Mouse (Mus musculus): ENCODE results near the gene Kif17.
A peak's percentile ranks its signal among the peaks of the same experiment; 100 is the strongest.
"Not testable (repeated sequence)": the region's sequence is repeated elsewhere in the genome, so short reads cannot be mapped to it uniquely, and the experiment has no call there.

Kif17 gene

GRCm38 (mm10) chr4:138315781-138316180 is 65.5 kb downstream of the Kif17 start:
- DNase-seq, result peak; percentile 23

- no peak for DNase-seq
Observed at GRCm38 (mm10) chr4:138316369-138316768, 66.1 kb downstream of the Kif17 start.

GRCm38 (mm10) chr4:138318509-138319266 is 68.5 kb downstream of the Kif17 start:
- peak; percentile 64 for DNase-seq

- peak; percentile 79 for DNase-seq
Observed at GRCm38 (mm10) chr4:138319508-138319907, 69.3 kb downstream of the Kif17 start.

GRCm38 (mm10) chr4:138320711-138321110 is 70.5 kb downstream of the Kif17 start:
- DNase-seq, result no peak

- no peak for DNase-seq
Observed at GRCm38 (mm10) chr4:138321488-138321887, 71.3 kb downstream of the Kif17 start.

GRCm38 (mm10) chr4:138322692-138323091 is 72.5 kb downstream of the Kif17 start:
- DNase-seq, result no peak

GRCm38 (mm10) chr4:138323753-138324152 is 73.5 kb downstream of the Kif17 start:
- DNase-seq, result no peak

- no peak for DNase-seq
Observed at GRCm38 (mm10) chr4:138324451-138324850, 74.2 kb downstream of the Kif17 start.

GRCm38 (mm10) chr4:138325466-138326076 is 75.3 kb downstream of the Kif17 start:
- peak; percentile 91 for DNase-seq

- DNase-seq, result peak; percentile 94
Observed at GRCm38 (mm10) chr4:138326077-138326695, 76.0 kb downstream of the Kif17 start, which contains the start of gene Pink1. Pink1 (minus strand) TSS chr4:138326307.

GRCm38 (mm10) chr4:138327155-138327554 is 76.9 kb downstream of the Kif17 start:
- DNase-seq, result not testable (repeated sequence)

- DNase-seq, result no peak
Observed at GRCm38 (mm10) chr4:138327891-138328470, 77.7 kb downstream of the Kif17 start.

- DNase-seq, result no peak
Observed at GRCm38 (mm10) chr4:138330264-138330671, 80.0 kb downstream of the Kif17 start.

- no peak for DNase-seq
Observed at GRCm38 (mm10) chr4:138331647-138332046, 81.4 kb downstream of the Kif17 start.

GRCm38 (mm10) chr4:138333135-138333534 is 82.9 kb downstream of the Kif17 start:
- no peak for DNase-seq

- no peak for DNase-seq
Observed at GRCm38 (mm10) chr4:138335036-138335435, 84.8 kb downstream of the Kif17 start.

- no peak for DNase-seq
Observed at GRCm38 (mm10) chr4:138335648-138336047, 85.4 kb downstream of the Kif17 start.

GRCm38 (mm10) chr4:138336876-138337275 is 86.6 kb downstream of the Kif17 start:
- DNase-seq, result no peak

GRCm38 (mm10) chr4:138337341-138337740 is 87.1 kb downstream of the Kif17 start:
- no peak for DNase-seq

GRCm38 (mm10) chr4:138339963-138340362 is 89.7 kb downstream of the Kif17 start:
- DNase-seq, result peak; percentile 38

- DNase-seq, result no peak
Observed at GRCm38 (mm10) chr4:138341393-138341792, 91.2 kb downstream of the Kif17 start.

- DNase-seq, result no peak
Observed at GRCm38 (mm10) chr4:138342048-138342447, 91.8 kb downstream of the Kif17 start.

- DNase-seq, result no peak
Observed at GRCm38 (mm10) chr4:138342778-138343177, 92.5 kb downstream of the Kif17 start.
